Mouse (Mus musculus) cortical plate, adult 2 months (tissue): Measurements from ENCODE around the gene Tut4.

Source experiments
- CTCF ChIP-seq: fragments of 200-500 bp; IDR thresholded peaks from 2 replicates; pipeline ENCODE4 v1.5.1; 2011; ENCODE audit warnings: mild to moderate bottlenecking, control low read depth, low read length; ENCODE audit not compliant: insufficient read depth; ENCODE audit errors: extremely low read depth
- POLR2A ChIP-seq: fragments of 200-500 bp; IDR thresholded peaks from 2 replicates; pipeline ENCODE4 v1.6.1; 2011; ENCODE audit warnings: mild to moderate bottlenecking, low read length, control low read depth; ENCODE audit not compliant: insufficient read depth; ENCODE audit errors: extremely low read depth

DNA sequence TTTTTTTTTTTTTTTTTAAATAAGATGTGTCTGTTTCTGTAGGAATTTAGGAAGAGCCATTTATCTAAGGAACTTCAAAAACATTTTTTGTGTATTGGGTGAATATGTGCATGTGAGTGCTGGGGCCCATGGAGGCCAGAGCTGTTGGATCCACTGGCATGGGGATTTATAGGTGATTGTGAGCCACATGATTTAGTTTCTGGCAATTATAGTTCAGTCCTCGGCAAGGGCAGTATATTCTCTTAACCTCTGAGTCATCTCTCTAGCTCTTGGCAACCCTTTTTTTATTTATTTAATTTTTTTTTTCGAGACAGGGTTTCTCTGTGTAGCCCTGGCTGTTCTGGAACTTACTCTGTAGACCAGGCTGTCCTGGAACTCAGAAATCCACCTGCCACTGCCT lies 14.4 kb downstream of the Tut4 start:
- no peak for TF ChIP-seq CTCF
- no peak for TF ChIP-seq POLR2A
